Mouse (Mus musculus) limb, embryonic 12.5 days (tissue): ENCODE data around the gene Khsrp. TPM values are rescaled to one million over a fixed set of nuclear protein-coding genes. Genes with fewer than 3 reads are reported as not detected.
"Not testable (repeated sequence)": the region's sequence is repeated elsewhere in the genome, so short reads cannot be mapped to it uniquely, and the experiment has no call there.

Source experiments
- ATAC-seq: fragments of 200-750 bp; cut with Nextera tagmentation; 2 replicates; pipeline ENCODE4 v1.8.0; 2017; ENCODE audit warnings: low read depth, moderate TSS enrichment; ENCODE audit not compliant: insufficient number of reproducible peaks, insufficient read depth, low FRiP score, low TSS enrichment
- H3K27ac ChIP-seq: fragments of 300-500 bp; sonication (generic); 2 replicates; pipeline ENCODE4 v1.5.1; 2016; ENCODE audit warnings: mild to moderate bottlenecking, moderate library complexity
- H3K27me3 ChIP-seq: fragments of 300-500 bp; sonication (generic); 2 replicates; pipeline ENCODE4 v1.6.1; 2016; ENCODE audit warnings: mild to moderate bottlenecking, moderate library complexity
- H3K36me3 ChIP-seq: fragments of 300-500 bp; sonication (generic); 2 replicates; pipeline ENCODE4 v1.6.1; 2016; ENCODE audit warnings: mild to moderate bottlenecking, moderate library complexity
- H3K4me1 ChIP-seq: fragments of 300-500 bp; sonication (generic); replicated peaks from 2 replicates; pipeline ENCODE4 v1.6.1; 2016
- H3K4me2 ChIP-seq: fragments of 300-500 bp; sonication (generic); 2 replicates; pipeline ENCODE4 v1.6.1; 2016; ENCODE audit warnings: mild to moderate bottlenecking, moderate library complexity
- H3K4me3 ChIP-seq: fragments of 300-500 bp; sonication (generic); replicated peaks from 2 replicates; pipeline ENCODE4 v1.5.1; 2016; ENCODE audit warnings: mild to moderate bottlenecking
- H3K9ac ChIP-seq: fragments of 300-500 bp; sonication (generic); replicated peaks from 2 replicates; pipeline ENCODE4 v1.6.1; 2016; ENCODE audit warnings: mild to moderate bottlenecking, moderate library complexity
- H3K9me3 ChIP-seq: fragments of 300-500 bp; sonication (generic); 2 replicates; pipeline ENCODE4 v1.6.1; 2016; ENCODE audit warnings: mild to moderate bottlenecking, moderate library complexity
- WGBS: fragments of 180-500 bp; shearing (Covaris S2); methylation state at CpG from one replicate; pipeline ENCODE4 v1.1.7; 2016; 5-methylcytosine and 5-hydroxymethylcytosine counted together
- polyA plus RNA-seq: library from polyadenylated mRNA; unstranded; fragments of >200 nt; fragmentation: Nextera tagmentation; extraction: Ambion mirVana; gene quantifications from 2 replicates; pipeline ENCODE4 v1.2.1, GENCODE M21; 2016

Khsrp gene
- polyA plus RNA-seq, 1 experiment from 2014 or later, result 60.2 TPM

DNA sequence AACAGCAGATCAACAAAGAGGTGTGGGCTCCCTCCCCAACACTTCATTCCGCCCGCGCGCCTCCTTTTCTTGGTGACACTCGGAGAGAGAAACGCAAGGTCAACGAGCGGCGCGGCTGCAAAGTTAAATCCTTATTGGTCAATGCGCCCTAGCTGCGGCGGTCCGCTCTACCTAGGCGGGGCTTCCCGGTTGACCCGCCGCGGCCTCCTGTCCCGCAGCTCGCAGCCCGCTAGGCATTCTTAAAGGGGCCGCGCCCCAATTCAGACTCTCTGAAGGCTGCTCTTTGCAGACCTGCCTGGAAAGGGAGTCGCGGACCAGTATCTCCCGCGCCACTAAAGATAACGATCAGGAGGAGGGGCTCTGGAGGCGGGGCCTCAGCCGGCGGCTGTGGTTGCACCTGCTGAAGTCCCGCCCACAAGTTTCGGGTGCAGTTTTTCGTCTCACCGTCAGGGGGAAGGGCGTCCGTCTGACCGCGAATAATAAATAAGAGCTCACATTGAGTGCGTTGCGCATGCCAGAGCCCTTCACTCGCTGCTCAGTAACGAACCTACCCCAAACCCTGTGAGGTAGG, 29.0 kb upstream of the Khsrp start:
- Histone ChIP-seq H3K4me3 (peak overlapping the region; percentile 82), H3K4me1 (peaks cover 15% of the 10 kb centered on the region), H3K9ac (no peak overlapping the region), H3K27ac (no peak overlapping the region), H3K9me3 (no peaks in the 10 kb centered on the region), H3K27me3 (peaks cover 72% of the 10 kb centered on the region), H3K4me2 (peak overlapping the region; percentile 89), H3K36me3 (no peaks in the 10 kb centered on the region)
- WGBS, result under 1% methylated on average over 44 of the region's 44 CpGs
- ATAC-seq, result peak; percentile 81

DNA sequence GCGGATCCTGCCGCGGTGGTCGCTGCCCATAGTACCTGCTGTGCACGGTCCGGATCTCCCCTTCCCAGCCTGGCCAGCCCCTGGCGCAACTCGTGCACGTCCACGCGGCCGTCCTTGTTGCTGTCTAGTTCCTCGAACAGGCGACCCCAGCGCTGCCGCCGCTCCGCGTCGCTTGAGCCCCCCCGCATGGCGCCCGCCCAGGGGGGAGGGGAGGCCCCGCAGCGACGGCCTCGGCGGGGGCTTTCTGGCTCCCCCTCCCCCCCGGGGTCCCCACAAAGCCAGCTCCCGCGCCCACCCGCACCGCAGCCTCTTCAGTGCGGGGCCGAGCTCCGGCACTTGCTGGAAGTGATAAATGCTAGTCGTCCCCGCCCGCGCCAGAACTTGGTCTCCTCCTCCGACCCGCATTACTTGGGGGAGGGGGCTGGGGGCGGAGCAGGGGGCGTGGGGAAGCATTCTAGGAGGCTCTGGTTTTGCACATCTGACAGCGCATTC, 28.2 kb upstream of the Khsrp start, which contains the start of gene Slc25a23:
Slc25a23 (minus strand) TSS at position 378 of the 492 bp plus-strand sequence.
- ATAC-seq, result peak; percentile 48; the same call in 1 of the 2 replicates
- WGBS, result under 1% methylated on average over 39 of the region's 45 CpGs
- Histone ChIP-seq H3K4me2 (peak within 1 kb of the TSS; percentile 89), H3K4me3 (peak within 1 kb of the TSS; percentile 82), H3K36me3 (no peaks in the 10 kb centered on the region), H3K4me1 (peaks cover 15% of the 10 kb centered on the region), H3K27me3 (peaks cover 64% of the 10 kb centered on the region), H3K9ac (peak within 1 kb of the TSS; percentile 66), H3K27ac (no peak within 1 kb of the TSS), H3K9me3 (no peaks in the 10 kb centered on the region)

DNA sequence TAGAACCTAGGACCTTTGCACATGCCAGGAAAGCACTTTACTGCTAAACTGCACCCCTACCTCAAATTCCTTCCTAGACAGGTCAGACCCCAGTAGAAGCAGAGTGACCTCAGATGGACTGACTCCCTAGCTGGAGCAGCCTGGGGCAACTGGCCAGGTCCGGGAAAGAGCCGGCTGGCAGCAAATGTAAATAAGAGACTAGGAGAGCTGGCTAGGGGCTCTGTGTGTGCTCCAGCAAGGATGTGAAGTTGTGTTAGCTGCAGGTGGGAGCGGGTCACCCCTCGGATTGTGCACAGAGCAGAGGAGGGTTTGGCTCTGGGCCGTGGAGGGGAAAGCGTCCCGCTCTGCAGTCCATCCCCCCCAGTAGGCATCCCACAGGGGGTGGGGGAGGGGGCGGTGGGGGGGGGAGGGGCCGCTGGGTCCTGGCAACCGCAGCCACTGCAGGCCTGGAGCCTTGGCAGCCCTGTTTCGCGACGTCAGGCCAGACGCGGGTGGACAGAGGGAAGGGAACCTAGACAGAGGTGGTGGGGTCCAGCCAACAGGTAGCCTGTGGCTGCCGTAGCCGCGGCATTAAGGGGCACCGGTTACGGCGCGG, 27.7 kb upstream of the Khsrp start, which contains the start of gene Crb3:
Crb3 (plus strand) TSS at position 215 of the 595 bp plus-strand sequence.
- ATAC-seq, result peak; percentile 7; the same call in 1 of the 2 replicates
- Histone ChIP-seq H3K27ac (no peak within 1 kb of the TSS), H3K4me1 (peaks cover 15% of the 10 kb centered on the region), H3K36me3 (no peaks in the 10 kb centered on the region), H3K4me2 (peak within 1 kb of the TSS; percentile 89), H3K9me3 (no peaks in the 10 kb centered on the region), H3K27me3 (peaks cover 59% of the 10 kb centered on the region), H3K4me3 (peak within 1 kb of the TSS; percentile 82), H3K9ac (peak within 1 kb of the TSS; percentile 66)
- WGBS, result 2% methylated on average over 13 of the region's 22 CpGs

DNA sequence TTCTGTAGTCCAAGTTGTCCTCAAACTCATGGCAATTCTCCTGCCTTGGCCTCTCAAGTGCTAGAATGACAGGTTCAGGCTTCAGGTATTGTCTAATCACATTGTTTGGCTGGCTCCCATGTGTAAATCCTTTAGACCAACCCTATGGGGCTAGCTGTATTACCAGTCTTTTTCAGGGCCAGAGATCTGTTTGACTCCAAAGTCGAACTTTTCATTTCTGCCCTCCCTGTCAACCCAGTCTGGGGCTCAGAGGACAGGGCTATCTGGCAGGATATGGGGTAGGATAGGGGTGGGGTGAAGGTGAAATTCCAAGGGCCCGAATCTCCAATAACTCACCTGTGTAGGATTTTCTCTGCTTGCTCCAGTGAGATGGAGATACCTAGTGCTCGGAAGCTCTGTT, 24.9 kb upstream of the Khsrp start:
- no peak for ATAC-seq
- H3K9ac ChIP-seq, result no peak overlapping the region
- peaks cover 32% of the 10 kb centered on the region for H3K27me3 ChIP-seq
- H3K27ac ChIP-seq, result no peak overlapping the region
- H3K4me1 ChIP-seq, result peaks cover 8% of the 10 kb centered on the region
- H3K9me3 ChIP-seq, result no peaks in the 10 kb centered on the region
- no peak overlapping the region for H3K4me2 ChIP-seq
- WGBS, result 88% methylated on average over 3 of the region's 3 CpGs
- H3K36me3 ChIP-seq, result peaks cover 12% of the 10 kb centered on the region
- no peak overlapping the region for H3K4me3 ChIP-seq

DNA sequence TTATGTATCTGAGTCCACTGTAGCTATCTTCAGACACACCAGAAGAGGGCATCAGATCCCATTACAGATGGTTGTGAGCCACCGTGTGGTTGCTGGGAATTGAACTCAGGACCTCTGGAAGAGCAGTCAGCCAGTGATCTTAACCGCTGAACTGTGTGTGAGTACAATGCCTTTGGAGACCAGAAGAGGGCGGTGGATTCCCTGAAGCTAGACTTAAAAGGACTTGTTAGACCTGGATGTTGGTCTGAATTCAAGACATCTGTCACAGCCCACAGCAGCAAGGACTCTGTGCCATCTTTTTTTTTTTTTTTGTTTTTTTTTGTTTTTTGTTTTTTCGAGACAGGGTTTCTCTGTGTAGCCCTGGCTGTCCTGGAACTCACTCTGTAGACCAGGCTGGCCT, 20.4 kb upstream of the Khsrp start:
- H3K4me3 ChIP-seq, H3K9me3 ChIP-seq, ATAC-seq, H3K27ac ChIP-seq, H3K4me1 ChIP-seq, H3K9ac ChIP-seq, H3K27me3 ChIP-seq, H3K4me2 ChIP-seq: not testable (repeated sequence)
- H3K36me3 ChIP-seq, result peaks cover 17% of the 10 kb centered on the region
- 81% methylated on average over 4 of the region's 4 CpGs for WGBS

DNA sequence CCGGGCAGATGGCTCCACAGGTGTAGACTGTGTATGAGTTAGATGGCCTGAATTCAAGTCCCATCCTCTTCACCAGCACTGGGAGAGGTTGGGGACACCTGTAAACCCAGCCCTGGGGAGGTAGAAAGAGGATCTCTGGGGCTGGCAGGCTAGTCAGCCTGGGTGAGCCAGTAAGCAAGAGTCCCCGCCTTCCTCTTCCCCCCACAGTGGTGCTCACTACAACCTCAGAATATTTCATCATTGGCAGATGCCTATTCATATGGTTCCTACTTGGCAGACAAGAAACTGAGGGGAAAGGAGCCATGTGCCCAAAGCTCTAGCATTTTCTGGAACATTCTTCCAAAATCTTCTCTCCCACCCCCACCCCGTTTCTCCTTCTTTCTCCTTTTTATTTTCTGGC, 17.5 kb upstream of the Khsrp start:
- H3K9ac ChIP-seq, result no peak overlapping the region
- ATAC-seq, result no peak
- H3K4me2 ChIP-seq, result no peak overlapping the region
- H3K4me3 ChIP-seq, result no peak overlapping the region
- no peak overlapping the region for H3K27ac ChIP-seq
- 93% methylated on average over 3 of the region's 3 CpGs for WGBS
- H3K36me3 ChIP-seq, result peaks cover 17% of the 10 kb centered on the region
- H3K27me3 ChIP-seq, result no peaks in the 10 kb centered on the region
- no peaks in the 10 kb centered on the region for H3K9me3 ChIP-seq
- H3K4me1 ChIP-seq, result no peaks in the 10 kb centered on the region

DNA sequence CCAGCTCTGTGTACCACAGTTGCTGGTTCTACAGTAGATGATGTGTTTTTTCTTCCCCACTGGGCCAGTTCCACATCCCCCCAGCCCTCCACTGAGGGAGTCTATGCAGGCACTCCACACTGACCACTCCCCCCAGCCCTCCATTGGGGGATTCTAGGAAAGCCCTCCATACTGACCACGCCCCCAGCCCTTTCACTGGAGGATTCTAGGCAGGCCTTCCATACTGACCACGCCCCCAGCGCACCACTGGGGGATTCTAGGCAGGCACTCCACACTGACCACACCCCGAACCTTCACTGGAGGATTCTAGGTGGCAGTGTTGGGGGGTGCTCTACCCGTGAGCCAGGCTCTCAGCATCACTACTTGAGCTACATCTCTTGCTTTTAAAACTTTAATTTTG, 16.1 kb upstream of the Khsrp start:
- H3K27me3 ChIP-seq, result no peaks in the 10 kb centered on the region
- H3K9ac ChIP-seq, result no peak overlapping the region
- H3K4me2 ChIP-seq, result no peak overlapping the region
- no peaks in the 10 kb centered on the region for H3K4me1 ChIP-seq
- H3K9me3 ChIP-seq, result no peaks in the 10 kb centered on the region
- ATAC-seq, result no peak
- no peak overlapping the region for H3K27ac ChIP-seq
- 24% methylated on average over 5 of the region's 5 CpGs for WGBS
- no peak overlapping the region for H3K4me3 ChIP-seq
- H3K36me3 ChIP-seq, result peaks cover 9% of the 10 kb centered on the region

DNA sequence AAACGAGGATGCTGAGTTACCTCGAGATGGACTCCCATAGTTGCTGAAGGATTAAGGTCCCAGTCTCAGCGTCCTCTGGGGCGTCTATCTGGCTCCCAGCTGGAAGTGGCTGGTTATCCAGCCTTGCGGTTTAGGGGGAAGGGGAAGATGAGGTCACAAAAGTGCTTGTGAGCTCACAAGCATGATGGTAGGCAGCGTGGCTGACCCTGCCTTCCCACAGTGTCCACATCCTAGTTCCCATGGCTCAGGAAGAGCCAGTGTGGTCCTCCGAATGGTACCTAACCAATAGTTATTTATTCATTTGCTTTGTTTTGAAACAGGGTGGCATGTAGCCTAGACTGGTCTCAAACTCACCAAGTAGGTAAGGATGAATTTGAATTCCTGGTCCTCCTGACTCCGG, 10.2 kb upstream of the Khsrp start, which contains the start of gene Slc25a41:
Slc25a41 (minus strand) TSS at position 101 of the 400 bp plus-strand sequence.
- Histone ChIP-seq H3K27ac (no peak within 1 kb of the TSS), H3K36me3 (no peaks in the 10 kb centered on the region), H3K9ac (no peak within 1 kb of the TSS), H3K4me3 (no peak within 1 kb of the TSS), H3K9me3 (no peaks in the 10 kb centered on the region), H3K27me3 (peaks cover 30% of the 10 kb centered on the region), H3K4me1 (no peaks in the 10 kb centered on the region), H3K4me2 (no peak within 1 kb of the TSS)
- ATAC-seq, result no peak
- WGBS, result 71% methylated on average over 8 of the region's 8 CpGs

DNA sequence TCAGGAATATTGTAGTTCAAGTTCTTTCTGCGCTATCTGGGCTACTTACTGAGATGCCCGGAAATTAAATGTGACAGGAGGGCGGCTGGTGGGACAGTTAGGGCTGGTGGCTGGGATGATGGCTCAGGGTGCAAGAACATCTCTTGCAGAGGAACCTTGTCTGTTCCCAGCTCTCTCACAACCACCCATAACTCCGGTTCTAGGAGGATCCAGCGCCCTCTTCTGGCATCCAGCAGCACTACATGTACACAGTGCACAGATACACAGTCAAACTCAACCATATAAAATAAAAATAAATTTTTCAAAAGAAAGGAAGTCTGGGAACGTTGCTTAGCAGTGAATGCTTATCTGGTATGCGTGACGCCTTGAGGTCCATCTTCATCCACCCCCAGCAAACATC, 7.7 kb upstream of the Khsrp start:
- no peaks in the 10 kb centered on the region for H3K4me1 ChIP-seq
- no peak overlapping the region for H3K4me2 ChIP-seq
- H3K9ac ChIP-seq, result no peak overlapping the region
- no peaks in the 10 kb centered on the region for H3K9me3 ChIP-seq
- no peak for ATAC-seq
- H3K27ac ChIP-seq, result no peak overlapping the region
- no peak overlapping the region for H3K4me3 ChIP-seq
- H3K27me3 ChIP-seq, result peaks cover 31% of the 10 kb centered on the region
- no peaks in the 10 kb centered on the region for H3K36me3 ChIP-seq
- 37% methylated on average over 8 of the region's 8 CpGs for WGBS

DNA sequence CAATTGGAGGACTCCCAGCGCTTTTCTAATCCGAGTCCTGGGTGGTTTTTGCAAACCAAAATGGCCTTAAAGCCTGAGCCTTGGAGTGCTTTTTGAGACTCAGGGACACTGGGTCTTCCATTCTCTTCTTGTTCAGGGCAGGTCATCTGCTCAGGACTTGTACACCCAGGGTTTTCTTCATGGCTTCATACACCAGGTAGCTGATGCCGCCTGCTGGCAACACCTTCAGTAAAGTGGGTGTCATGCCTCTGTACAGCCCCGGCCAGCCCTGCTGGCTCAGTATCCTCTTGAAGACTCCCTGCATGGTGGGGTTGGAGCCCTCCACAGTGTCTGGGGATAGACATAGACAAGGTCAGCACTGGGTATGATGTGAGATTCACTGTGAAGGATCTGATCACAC, 1.5 kb upstream of the Khsrp start:
- no peaks in the 10 kb centered on the region for H3K9me3 ChIP-seq
- no peak for ATAC-seq
- H3K27me3 ChIP-seq, result peaks cover 12% of the 10 kb centered on the region
- no peak overlapping the region for H3K27ac ChIP-seq
- 93% methylated on average over 4 of the region's 4 CpGs for WGBS
- H3K4me3 ChIP-seq, result peak overlapping the region; percentile 41
- H3K9ac ChIP-seq, result no peak overlapping the region
- H3K36me3 ChIP-seq, result peaks cover 15% of the 10 kb centered on the region
- H3K4me1 ChIP-seq, result peaks cover 18% of the 10 kb centered on the region
- H3K4me2 ChIP-seq, result peak overlapping the region; percentile 58; the same call in 1 of the 2 replicates

DNA sequence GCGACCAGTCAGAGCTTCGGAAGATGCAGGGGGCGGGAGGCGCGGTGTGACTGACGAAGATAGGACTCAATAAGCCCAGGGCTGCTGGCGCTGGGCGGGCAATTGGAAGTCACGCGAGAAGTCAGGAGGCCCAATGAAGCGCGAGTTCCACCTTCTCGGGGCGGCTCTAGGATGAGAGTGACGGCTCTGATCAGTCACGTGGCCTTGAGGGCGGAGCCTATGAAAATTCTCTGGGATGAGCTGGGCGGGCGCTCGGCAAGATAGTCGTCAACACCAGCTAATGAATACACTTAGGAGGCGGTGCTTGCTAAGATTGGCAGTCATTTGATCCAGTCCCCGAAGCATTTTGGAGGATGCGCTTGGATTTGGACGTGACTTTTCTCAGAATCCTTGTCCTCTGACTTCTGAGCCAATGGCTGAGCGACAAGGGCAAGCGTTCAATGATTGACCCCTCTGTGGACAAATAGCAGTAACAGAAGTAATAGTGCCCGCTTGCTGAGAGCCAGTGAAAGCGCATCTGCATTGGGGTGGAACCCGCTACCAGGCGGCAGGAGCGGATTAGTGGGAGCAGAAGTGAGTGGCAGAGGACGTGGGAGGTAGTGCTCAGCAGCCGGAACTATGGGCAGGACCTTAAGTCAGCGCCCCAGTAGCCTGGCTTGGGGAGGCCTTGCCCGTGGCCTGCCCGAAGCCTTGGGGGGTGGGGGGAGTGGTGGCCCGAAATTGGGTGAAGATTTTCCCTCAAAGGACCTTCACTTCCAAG, 519 bp upstream of the Khsrp start:
- Histone ChIP-seq H3K9me3 (no peaks in the 10 kb centered on the region), H3K4me2 (peak overlapping the region; percentile 97), H3K27ac (peak overlapping the region; percentile 81), H3K4me3 (peak overlapping the region; percentile 98), H3K36me3 (peaks cover 25% of the 10 kb centered on the region), H3K4me1 (peaks cover 18% of the 10 kb centered on the region), H3K9ac (no peak overlapping the region; the same call in 1 of the 2 replicates), H3K27me3 (peaks cover 4% of the 10 kb centered on the region; the same call in 1 of the 2 replicates)
- peak; percentile 100 for ATAC-seq
- WGBS, result under 1% methylated on average over 38 of the region's 38 CpGs
